Mouse (Mus musculus): ENCODE measurements around the gene Naip5.
"Not testable (repeated sequence)": the region's sequence is repeated elsewhere in the genome, so short reads cannot be mapped to it uniquely, and the experiment has no call there.

The Naip5 gene

DNA sequence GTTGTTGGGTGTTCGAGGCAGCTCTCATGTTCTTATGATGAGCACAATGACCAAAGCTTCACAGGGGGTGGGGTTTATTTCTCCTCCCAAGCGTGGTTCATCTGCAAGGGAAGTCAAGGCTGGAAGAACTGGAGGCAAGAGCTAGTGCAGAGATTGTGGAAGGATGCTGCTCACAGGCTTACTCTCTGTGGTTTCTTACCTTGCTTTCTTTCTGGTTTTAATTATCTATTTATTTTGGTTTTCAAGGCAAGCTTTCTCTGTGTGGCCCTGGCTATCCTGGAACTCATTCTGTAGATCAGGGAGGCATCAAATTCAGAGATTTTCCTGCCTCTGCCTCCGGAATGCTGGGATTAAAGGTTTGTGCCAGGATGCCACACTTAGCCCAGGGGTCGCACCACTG, at the start of gene Naip5:
Gene Naip5 (minus strand): TSS at position 101 of the 400 bp plus-strand sequence.
- not testable (repeated sequence) for DNase-seq (ENCODE audit: low spot score in 2 of 2)

DNA sequence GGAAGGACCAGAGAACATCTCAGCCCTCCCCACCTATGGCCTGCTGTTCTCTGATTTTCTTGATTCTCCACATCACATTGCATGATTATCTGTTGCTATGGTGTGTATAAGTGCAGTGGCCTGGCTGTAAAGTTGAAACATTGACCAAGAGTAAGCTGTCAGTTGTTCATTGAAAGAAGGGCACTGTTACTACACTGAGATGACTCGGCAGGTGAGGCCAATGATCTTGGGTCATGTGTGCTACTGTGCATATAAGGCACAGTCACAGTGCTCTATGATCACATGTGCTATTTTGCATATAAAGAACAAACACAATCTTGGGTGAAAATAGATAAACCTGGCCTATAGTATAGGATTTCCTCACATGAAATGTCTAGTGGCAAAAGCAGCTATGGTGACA, 38.5 kb upstream of the Naip5 start:
- DNase-seq (ENCODE audit: low spot score in 2 of 2) = no peak

GRCm38 (mm10) chr13:100271474-100272132, 25.5 kb upstream of the Naip5 start:
- DNase-seq (ENCODE audit: low spot score in 2 of 2) = not testable (repeated sequence)

- DNase-seq (ENCODE audit: low spot score in 2 of 2) = not testable (repeated sequence)
Observed at GRCm38 (mm10) chr13:100256996-100257395, 10.9 kb upstream of the Naip5 start.

- DNase-seq (ENCODE audit: low spot score in 2 of 2) = not testable (repeated sequence)
Observed at GRCm38 (mm10) chr13:100255925-100256324, 9.8 kb upstream of the Naip5 start.

DNA sequence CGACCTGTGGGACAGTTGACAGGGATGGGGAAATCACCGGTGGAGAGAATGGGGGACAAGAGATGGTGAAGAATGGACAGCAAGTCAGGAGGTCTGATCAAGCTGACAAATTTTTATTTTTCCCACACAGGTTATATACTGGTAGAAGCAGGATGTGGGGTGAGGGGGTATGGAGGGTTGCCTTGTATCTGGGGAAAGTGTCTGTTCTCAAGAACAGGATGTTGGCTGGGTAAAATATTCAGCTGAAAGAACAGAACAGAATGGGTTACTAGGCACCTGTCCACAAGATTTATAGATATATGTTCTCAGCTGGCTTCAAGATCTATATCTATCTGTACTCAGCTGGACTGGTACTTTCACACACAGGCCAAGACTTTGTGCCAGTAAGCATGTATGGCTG, 5.8 kb upstream of the Naip5 start:
- DNase-seq (ENCODE audit: low spot score in 2 of 2) = not testable (repeated sequence)

DNA sequence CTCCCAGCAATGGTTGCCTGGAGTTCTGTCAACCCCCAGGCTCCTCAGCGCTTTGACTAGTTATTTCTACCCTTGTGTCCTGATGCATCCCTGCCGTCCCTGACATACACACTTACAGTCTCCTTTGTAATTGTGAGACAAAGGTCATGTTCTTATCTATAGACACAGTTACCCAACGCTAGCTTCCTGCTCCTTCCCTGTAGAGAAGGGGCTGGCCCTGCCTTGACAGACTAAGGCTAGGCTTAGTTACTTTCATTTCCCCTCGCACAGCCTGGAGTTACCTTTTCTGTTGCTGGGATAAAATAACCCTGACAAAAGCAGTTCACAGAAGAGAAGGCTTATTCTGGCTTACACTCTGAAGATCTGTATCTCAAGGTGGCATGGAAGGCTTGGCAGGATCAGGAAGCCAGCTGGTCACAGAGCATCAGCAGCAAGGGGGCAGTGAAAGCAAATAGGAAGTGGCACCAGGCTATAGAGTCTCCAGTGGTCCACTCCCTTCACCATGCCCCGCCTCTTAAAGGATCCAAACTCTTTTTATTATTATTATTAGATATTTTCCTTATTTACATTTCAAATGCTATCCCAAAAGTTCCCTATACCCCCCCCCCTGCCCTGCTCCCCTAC, 885 bp upstream of the Naip5 start:
- DNase-seq (ENCODE audit: low spot score in 2 of 2) = not testable (repeated sequence)

- no peak for DNase-seq (ENCODE audit: low spot score in 2 of 2)
Observed at GRCm38 (mm10) chr13:100243702-100244101, 2.4 kb downstream of the Naip5 start.

GRCm38 (mm10) chr13:100213683-100214082, 32.4 kb downstream of the Naip5 start:
- not testable (repeated sequence) for DNase-seq (ENCODE audit: low spot score in 2 of 2)

- no peak for DNase-seq (ENCODE audit: low spot score in 2 of 2)
Observed at GRCm38 (mm10) chr13:100210540-100210939, 35.6 kb downstream of the Naip5 start.

- DNase-seq (ENCODE audit: low spot score in 2 of 2) = no peak
Observed at GRCm38 (mm10) chr13:100203319-100203718, 42.8 kb downstream of the Naip5 start.

- not testable (repeated sequence) for DNase-seq (ENCODE audit: low spot score in 2 of 2)
Observed at GRCm38 (mm10) chr13:100201659-100202333, 44.3 kb downstream of the Naip5 start, which contains the start of gene Naip2. Gene Naip2 (minus strand): TSS chr13:100202092.

DNA sequence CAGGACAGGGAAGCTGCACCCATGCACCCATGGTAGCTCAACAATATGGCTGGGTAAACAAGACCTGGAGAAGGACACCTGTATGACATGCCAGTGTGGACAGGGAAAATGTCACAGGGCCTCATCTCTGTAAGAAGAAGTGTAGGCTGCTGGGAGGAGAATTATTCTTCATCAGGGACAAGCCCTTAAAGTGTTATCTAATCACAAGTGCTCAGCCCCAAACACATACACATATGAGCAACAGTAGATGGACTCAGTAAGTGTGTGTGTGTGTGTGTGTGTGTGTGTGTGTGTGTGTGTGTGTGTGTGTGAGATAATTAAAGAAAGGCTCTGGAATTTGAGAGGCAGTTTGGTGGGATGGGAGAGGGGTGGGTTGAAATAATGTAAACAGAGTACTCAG, 45.3 kb downstream of the Naip5 start:
- no peak for DNase-seq (ENCODE audit: low spot score in 2 of 2)

DNA sequence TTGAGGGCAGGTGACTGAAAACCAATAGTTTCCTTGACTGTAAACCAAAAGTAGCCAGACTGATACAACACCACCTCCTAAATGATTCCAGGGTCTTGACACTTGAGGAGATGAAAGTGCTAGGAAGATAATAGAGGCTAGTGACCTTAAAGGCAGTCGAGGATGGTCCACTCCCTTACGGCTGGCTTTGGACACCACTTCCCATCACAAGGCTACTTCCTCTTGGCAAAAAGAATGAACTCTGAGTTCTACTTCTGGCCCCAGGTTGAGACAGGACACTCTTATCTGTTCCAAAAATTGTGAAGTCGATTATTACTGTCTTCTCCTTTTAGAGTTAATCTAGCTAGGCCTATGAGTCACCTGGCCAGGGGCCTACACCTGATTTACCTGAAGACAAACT, 50.7 kb downstream of the Naip5 start:
- no peak for DNase-seq (ENCODE audit: low spot score in 2 of 2)

- not testable (repeated sequence) for DNase-seq (ENCODE audit: low spot score in 2 of 2)
Observed at GRCm38 (mm10) chr13:100183111-100183510, 63.0 kb downstream of the Naip5 start.

DNA sequence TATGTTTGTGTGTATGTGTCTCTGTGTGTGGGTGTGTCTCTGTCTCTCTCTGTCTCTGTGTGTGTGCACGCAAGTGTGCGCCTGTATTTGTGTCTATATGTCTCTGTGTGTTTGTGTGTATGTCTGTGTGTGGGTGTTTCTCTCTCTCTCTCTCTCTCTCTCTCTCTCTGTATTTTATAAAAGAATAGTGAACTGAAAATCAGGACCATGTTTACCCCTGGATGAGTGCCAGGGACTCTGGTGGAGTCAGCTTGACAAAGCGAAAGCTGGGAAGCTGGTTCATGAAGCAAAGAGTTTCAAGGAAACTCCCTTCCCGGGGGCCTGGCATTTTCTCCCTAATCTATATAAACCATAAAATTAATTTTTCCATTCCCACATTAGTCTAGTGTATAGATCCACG, 71.8 kb downstream of the Naip5 start:
- DNase-seq (ENCODE audit: low spot score in 2 of 2) = not testable (repeated sequence)

- DNase-seq (ENCODE audit: low spot score in 2 of 2) = not testable (repeated sequence)
Observed at GRCm38 (mm10) chr13:100166378-100166777, 79.7 kb downstream of the Naip5 start.

GRCm38 (mm10) chr13:100162467-100162866, 83.7 kb downstream of the Naip5 start:
- DNase-seq (ENCODE audit: low spot score in 2 of 2) = not testable (repeated sequence)

Measured in cerebellum, postnatal 4 days (tissue).